Mouse (Mus musculus) right cerebral cortex, postnatal 25 days (tissue): ENCODE measurements around the gene Ldlr.

Experiments
- DNase-seq: peaks from one replicate; pipeline ENCODE4 v3.0.0; 2022

Ldlr gene

DNA sequence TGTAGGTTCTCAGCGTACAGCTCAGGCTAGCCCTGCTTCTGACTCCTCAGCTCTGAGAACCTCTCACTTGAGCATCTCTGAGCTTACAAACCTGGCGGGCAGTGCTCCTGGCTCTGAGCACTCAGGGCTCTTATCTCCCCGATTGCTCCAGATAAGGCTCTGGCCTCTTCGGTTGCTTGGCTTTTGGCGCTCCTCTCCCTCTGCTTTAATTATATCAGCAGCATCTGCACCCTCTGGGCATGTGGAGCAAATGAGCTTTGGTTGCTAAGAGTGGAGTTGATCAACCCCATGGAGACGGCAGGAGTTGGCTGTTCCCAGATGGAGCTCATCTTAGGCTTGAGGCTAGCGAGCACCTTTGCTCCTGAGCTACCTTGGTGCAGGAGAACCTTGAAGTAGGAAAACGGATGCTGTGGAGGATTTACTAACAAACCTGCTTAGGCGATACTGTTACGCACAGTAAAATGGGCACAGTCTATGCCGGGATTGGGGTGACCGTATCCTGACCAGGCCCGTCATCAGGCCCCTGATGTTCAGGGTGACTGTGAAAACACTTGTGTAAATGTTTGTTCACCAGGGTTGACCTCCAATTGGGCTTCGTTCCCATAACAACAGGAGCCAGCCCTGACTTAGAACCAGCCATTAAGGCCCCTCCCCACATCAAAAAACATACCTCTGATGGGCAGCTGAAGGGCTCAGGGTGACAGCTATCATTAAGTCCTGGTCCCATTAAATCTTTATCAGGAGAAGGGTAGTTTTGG lies 3.1 kb downstream of the Ldlr start:
- no peak for DNase-seq

DNA sequence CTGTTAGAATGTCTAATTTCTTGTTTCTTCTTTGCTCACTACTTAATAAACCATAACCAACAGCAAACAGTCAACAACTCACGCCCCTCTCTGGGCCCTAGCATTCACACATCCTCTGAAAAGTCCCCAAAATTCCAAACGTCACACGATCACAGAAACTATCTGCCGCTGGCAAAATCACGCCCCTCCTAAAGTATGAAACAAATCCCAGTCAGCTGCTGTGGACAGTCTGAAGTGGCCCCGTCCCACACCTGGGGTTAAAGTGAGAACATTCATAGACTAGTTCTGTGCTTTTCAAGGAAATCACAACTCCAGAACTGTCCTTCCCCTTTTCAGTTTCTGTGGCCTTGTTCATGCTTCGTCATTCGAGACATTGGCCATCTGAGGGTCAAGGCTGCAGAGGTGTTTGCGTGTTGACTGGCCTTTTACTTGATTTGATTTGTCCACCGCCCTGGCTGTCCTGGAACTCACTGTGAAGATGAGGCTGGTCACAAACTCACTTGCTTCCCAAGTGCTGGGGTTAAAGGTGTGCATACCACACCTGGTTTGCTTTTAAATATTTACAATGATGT lies 5.1 kb downstream of the Ldlr start:
- no peak for DNase-seq

GRCm38 (mm10) chr9:21729264-21729663 lies 6.0 kb downstream of the Ldlr start:
- DNase-seq, result no peak

- no peak for DNase-seq
Observed at GRCm38 (mm10) chr9:21732288-21732687, 9.0 kb downstream of the Ldlr start.

GRCm38 (mm10) chr9:21733446-21733845 lies 10.2 kb downstream of the Ldlr start:
- no peak for DNase-seq

DNA sequence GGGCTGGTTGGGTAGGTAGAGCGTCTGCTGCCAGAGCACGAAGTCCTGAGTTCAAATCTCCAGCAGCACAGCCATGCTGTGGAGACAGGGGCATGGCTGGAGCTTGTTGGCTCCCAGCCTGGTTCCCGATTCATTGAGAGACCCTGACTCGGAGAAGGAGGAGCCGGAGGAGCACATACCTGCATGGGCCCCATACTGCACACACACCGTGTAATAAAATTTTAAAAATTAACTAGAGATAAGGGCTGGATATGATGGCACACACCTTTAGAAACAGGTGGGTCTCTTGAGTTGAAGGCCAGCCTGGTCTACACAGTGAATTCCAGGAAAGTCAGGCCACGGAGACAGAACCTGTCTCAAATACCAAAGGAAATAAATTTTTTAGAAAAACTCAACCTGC lies 10.7 kb downstream of the Ldlr start:
- no peak for DNase-seq

DNA sequence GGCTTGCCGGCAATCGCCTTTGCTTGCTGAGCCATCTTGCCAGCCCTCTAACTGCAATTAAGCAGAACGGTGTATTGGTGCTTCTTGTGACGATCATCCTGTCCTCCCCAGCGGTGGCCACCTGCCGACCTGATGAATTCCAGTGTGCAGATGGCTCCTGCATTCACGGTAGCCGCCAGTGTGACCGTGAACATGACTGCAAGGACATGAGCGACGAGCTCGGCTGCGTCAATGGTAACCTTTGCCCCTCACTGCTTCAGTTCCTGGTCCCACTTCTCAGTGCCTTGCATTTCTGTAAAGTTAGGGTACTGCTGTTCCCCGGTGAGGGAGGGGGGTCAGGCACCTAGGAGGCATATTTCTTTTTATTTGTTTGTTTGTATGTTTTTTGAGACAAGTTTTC lies 11.8 kb downstream of the Ldlr start:
- no peak for DNase-seq

- DNase-seq, result no peak
Observed at GRCm38 (mm10) chr9:21736580-21736979, 13.3 kb downstream of the Ldlr start.

DNA sequence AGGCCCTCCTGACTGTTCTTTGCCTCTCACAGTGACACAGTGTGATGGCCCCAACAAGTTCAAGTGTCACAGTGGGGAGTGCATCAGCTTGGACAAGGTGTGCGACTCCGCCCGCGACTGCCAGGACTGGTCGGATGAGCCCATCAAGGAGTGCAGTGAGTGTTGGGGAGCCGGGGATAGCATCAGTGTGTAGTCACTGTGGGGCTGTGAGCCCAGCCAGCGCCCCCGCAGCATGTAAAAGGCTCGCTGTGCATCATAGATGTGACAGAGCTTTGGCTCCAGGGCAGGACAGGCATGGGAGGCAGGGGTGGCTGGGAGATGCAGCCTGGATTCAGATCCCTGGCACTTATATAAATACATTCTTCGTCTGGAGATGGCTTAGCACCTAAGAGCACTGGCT lies 13.9 kb downstream of the Ldlr start:
- DNase-seq, result peak; percentile 32

GRCm38 (mm10) chr9:21738776-21739175 lies 15.5 kb downstream of the Ldlr start:
- no peak for DNase-seq

- no peak for DNase-seq
Observed at GRCm38 (mm10) chr9:21740427-21740826, 17.1 kb downstream of the Ldlr start.

- no peak for DNase-seq
Observed at GRCm38 (mm10) chr9:21741514-21741913, 18.2 kb downstream of the Ldlr start.

DNA sequence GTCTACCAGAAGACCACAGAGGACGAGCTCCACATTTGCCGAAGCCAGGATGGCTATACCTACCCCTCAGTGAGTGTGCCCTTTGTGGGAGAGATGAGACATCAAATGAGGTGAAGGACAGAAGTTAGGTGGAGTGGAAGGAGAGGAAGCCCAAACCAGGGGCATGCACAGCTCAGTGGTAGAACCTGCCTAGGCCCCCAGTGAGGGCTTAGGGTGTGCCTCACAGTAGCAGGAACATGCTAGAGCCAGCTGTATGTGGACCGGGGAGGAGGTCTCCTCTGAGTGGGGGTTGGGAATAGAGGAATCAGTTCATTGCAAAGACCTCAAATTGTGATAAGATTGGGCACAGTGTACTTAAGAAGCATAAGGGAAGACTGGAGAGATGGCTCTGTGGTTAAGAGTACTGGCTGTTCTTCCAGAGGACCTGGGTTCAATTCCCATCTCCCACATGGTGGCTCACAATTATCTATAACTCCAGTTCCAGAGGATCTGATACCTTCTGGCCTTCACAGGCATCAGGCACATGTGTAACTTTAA lies 24.0 kb downstream of the Ldlr start:
- no peak for DNase-seq

- peak; percentile 26 for DNase-seq
Observed at GRCm38 (mm10) chr9:21748033-21748432, 24.8 kb downstream of the Ldlr start.

DNA sequence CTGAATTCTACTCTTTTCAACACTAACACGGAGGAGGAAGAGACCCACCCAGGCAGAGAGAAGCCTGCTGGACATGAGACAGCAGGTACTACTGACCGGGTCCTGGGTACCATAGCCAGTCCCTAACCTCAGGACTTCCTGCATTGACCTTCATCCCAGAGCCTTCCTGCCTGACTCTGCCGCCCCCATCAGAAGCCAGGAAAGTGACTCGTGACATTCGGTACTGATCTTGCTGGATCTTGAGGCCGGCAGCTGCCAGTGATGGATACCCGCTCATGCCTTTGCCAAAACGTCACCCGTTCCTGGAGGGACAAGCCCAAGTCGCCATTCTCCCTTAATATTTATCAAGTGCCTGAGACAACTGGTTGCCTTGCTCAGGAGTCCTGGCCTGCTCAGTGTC lies 25.2 kb downstream of the Ldlr start:
- DNase-seq, result no peak

DNA sequence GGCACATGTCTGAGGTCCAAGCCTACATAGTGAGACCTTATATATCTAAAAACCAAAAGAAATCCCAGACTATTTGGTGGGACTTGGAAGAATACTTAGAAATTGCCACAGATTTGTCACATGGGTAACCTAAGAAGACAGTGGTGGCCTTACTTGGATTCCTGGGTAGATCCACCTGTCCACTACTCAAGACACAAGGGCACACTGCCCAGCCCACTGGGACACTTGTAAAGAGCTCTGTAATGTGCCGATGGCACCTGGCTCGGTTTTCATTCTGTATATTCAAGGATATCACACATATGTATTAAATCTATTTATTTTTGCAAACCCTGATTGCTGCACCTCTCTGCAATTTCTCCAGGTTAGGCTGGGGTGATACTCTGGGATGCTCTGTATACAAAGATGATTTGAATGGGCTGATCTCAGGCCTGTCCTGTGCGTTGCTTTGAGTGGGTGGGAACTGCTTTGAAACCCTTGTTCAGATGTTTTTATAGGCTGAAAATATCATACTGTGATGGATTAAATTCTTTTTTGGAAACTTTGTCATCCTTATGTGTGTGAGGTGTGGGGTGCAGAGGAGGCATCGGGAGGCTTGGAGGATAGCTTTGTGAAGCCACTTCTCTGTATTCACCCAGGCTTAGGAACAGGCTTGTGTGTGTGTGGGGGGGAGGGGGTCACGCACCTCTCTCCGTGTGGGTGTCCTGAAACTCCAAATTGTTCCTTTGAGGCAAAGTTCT lies 26.3 kb downstream of the Ldlr start:
- DNase-seq, result no peak

GRCm38 (mm10) chr9:21750370-21750769 lies 27.1 kb downstream of the Ldlr start:
- DNase-seq, result no peak

- DNase-seq, result no peak
Observed at GRCm38 (mm10) chr9:21751347-21751746, 28.1 kb downstream of the Ldlr start.

GRCm38 (mm10) chr9:21752252-21752792 lies 29.0 kb downstream of the Ldlr start:
- DNase-seq, result peak; percentile 44

DNA sequence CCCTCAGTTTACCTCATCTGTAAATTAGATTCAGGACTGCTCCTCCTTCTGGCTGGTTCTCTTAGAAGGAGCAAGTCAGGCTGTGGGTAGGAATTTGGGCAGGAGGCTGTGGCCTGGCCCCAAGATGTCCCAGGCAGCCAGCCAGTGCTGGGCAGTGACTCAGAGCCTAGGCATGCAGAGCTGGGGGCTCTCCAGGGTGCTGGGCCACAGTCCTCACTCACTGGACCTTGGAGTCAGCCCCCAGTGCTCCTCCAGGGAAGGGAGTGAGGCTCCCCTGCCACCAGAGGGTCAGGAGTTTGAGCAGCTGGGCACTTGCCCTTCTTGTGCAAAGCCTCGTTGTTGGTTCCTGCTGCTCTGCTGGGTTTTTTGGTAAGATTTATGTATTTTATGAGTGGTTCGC lies 30.7 kb downstream of the Ldlr start:
- DNase-seq, result no peak

- no peak for DNase-seq
Observed at GRCm38 (mm10) chr9:21754516-21755321, 31.4 kb downstream of the Ldlr start.
